Mouse (Mus musculus) CD4-positive, CD25-positive, alpha-beta regulatory T cell, adult 2 months (primary cell): Measurements from ENCODE around the gene AY074887.
"Not testable (repeated sequence)": the region's sequence is repeated elsewhere in the genome, so short reads cannot be mapped to it uniquely, and the experiment has no call there.

Source experiments
- DNase-seq: peaks from one replicate; pipeline ENCODE4 v3.0.0-alpha.2; 2012; ENCODE audit warnings: low read depth, low spot score

Gene AY074887

DNA sequence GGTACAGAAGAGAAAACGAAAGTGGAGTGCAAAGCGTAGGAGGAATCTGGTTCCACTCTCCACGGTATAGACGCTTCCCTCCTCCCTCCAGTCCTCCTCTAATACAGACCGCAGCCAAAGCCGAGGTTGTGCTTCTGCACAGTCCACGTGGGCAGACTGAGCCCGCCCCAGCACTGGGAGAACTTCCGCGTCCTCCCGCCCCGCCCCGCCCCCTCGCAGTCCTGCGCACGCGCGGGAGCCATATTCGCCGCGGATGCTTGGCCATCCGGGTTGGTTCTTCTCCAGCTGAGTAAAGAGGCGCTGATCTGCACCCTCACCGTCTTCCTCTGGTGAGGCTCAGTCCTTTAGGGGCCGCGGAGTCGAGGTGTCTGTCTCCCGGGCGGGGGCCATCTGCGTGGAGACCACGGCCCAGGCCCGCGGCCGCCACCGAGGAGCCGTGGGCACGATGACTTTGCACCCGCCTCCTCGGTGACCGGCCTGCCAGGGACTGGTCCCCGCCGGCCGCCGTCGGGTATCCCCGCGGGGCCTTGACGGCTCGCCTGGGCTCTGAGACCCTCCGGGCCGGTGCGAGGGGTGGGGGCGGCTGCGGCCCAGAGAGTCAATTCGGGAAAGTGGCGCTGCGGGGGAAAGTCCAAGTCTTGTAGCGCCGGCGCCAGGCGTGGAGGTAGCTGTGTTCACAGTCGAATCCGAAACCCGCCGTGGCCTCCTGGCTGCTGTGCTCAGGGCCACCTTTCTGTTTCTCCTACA is at the start of gene AY074887, which contains the start of gene Psma4:
AY074887 (minus strand) TSS at position 424 of the 747 bp plus-strand sequence.
Psma4 (plus strand) TSS at position 216 of the 747 bp plus-strand sequence.
- DNase-seq, result peak; percentile 97

GRCm38 (mm10) chr9:54995645-54996044 is 44.8 kb upstream of the AY074887 start:
- DNase-seq, result no peak

DNA sequence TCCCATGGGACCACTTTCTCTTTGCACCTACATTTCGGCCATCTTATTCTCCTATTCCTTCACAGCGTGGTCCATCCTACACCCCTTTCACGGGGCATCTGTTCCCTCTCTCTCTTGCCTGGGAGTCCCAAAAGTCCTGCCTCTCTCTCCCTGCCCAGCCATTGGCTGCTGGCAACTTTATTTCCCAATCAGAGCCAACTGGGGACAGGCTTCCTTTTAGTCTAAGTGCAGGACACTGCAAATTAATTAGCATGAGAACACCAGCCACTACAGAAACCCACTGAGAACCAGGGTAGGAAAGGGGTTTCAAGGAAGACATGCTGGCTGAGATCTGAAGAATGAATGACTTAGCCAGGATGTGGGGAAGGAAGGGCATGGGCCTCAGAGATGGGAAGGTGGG is 43.6 kb upstream of the AY074887 start:
- DNase-seq, result no peak

DNA sequence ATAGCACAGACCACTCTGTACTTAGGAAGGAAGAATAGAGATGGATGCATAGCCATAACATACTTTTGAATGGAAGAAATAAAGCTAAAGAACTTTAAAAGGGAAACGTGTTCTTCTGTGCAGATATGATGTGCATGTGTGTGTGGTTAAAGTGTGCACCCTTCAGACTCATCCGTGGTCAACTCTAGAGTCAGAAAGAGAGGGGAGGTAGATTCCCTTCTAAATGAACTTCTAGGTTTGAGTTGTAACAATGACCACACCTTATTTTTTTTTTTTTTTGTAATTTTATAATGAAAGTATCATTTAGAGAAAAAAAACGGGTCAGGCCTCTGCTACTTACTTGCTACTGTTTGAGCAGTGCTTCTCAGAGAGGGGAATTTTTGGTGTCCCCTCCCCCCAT is 39.6 kb upstream of the AY074887 start:
- DNase-seq, result no peak

GRCm38 (mm10) chr9:54982401-54982800 is 31.6 kb upstream of the AY074887 start:
- no peak for DNase-seq

GRCm38 (mm10) chr9:54981291-54982191 is 30.7 kb upstream of the AY074887 start:
- DNase-seq, result peak; percentile 57

- DNase-seq, result no peak
Observed at GRCm38 (mm10) chr9:54980674-54981073, 29.9 kb upstream of the AY074887 start, which contains the start of gene Chrna5. Gene Chrna5 (plus strand): TSS chr9:54980880.

DNA sequence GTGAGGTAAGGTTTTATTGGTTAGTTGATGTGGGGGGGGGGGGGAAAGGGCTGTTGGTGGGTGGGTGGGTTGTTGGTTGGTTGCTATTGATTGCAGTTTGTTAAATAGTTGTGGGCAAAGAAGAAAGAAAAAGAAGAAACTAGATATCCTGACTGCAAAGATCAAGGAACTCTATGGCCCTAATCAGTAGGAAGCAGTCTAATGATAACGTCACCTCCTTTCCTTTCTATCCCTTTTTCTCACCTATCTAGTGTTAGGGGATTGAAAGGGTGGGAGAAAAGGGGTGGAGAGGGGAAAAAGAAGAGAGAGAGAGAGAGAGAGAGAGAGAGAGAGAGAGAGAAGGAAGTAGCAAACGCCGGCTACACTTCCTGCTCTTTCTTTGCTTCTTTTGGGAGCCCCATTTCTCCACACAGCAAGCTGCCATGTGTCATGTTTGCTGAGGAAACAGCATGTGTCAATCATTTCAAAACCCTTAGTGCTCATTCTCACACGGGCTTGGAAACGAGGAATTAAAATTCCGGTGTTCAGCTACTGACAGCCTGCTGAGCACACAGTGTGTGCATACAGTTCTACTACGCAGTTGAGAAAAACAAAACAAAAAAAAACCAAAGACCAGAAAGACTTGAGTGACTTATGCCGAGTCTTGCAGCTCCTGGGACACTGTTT is 19.3 kb upstream of the AY074887 start:
- no peak for DNase-seq

- DNase-seq, result no peak
Observed at GRCm38 (mm10) chr9:54963669-54964068, 12.9 kb upstream of the AY074887 start.

GRCm38 (mm10) chr9:54961059-54961458 is 10.3 kb upstream of the AY074887 start:
- DNase-seq, result peak; percentile 35

DNA sequence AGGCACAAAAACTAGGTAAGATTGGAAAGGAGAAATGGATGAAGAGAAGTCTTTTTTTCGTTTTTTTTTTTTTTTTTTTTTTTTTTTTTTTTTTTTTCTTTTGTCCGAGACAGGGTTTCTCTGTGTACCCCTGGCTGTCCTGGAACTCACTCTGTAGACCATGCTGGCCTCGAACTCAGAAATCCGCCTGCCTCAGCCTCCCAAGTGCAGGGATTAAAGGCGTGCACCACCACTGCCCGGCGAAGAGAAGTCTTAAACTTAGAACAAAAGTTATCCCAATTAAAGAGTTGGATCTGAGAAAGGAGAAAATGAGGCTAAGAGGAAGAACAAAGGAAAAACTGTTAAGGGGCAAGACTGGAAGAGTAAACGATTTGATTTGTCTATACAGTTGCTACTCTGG is 636 bp downstream of the AY074887 start:
- not testable (repeated sequence) for DNase-seq

GRCm38 (mm10) chr9:54949465-54949864 is 1.3 kb downstream of the AY074887 start:
- no peak for DNase-seq

DNA sequence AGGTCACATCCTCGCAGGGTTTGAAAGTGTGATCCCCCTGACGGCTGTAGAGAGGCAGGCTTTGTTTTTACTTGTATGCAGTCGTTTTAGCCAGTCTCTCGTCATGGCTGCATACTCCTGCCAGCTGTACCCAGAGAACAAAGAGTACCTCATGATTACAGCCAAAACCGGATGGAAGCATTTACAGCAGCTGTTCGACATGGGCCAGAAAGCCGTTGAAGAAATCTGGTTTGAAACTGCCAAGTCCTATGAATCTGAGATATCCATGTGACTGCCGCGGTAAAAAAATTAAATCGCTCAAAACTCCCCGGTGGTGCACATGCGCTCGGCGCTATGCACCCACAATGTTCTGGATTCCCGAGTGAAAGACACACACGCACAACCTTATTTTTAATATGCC is 4.5 kb downstream of the AY074887 start:
- DNase-seq, result no peak

GRCm38 (mm10) chr9:54944467-54944866 is 6.3 kb downstream of the AY074887 start:
- DNase-seq, result no peak

DNA sequence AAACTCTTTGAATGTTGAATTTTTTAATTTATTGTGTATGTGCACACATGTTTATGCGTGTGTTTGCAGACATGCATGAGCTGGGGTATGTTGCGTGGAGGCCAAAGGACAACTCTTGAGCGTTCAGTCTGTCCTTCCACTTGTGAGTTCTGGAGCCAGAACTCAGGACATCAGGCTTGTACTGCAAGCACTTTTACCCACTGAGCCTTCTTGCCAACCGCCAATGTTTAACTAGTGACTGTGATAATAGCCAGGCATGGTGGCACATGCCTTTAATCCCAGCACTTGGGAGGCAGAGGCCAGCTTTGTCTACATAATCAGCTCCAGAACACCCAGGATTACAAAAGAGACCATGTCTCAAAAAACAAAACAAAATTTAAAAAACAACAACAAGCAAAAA is 8.7 kb downstream of the AY074887 start:
- DNase-seq, result no peak

GRCm38 (mm10) chr9:54932379-54932778 is 18.4 kb downstream of the AY074887 start:
- no peak for DNase-seq

- peak; percentile 11 for DNase-seq
Observed at GRCm38 (mm10) chr9:54931765-54932164, 19.0 kb downstream of the AY074887 start.

DNA sequence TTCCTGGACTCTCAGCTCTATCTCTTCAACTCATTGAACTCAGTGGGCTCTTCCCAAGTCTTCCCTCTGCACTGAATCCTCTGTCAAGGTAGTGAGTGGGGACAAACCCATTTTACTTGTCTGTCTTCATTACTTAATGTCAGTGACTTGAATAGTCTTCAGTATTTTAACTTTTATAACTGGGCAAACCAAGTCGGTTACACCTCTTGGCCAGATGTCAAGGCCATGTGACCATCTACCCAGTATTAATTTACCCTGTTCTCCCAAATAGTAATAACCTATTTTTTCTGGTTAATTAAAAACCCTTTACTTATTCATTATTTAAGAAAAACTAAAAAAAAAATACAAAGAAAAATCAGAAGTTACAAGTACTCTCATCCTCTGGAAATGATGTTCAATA is 20.1 kb downstream of the AY074887 start:
- no peak for DNase-seq

GRCm38 (mm10) chr9:54919946-54920345 is 30.9 kb downstream of the AY074887 start:
- DNase-seq, result no peak

- DNase-seq, result no peak
Observed at GRCm38 (mm10) chr9:54918781-54919180, 32.0 kb downstream of the AY074887 start.

- DNase-seq, result no peak
Observed at GRCm38 (mm10) chr9:54918191-54918590, 32.6 kb downstream of the AY074887 start.
